16 mouse cellular contexts compared by ENCODE assay signal in genomic region chr17:23654410-23654809, GRCm38 (mm10). TPM values are rescaled to one million over a fixed set of nuclear protein-coding genes. Genes with fewer than 3 reads are reported as not detected.
"Had no signal": no experiment of that assay in that cellular context is flagged by ENCODE, and none has a peak within 500 bp of the region (broad histone marks: within the 10 kb centered on the region; RNA-seq: fewer than 3 reads in every experiment).

No protein-coding gene starts in this region.

- ATAC-seq: liver, embryonic 12.5 days; midbrain, embryonic 16.5 days had no signal

- DNase-seq: lung, adult 18-20 months; lung, embryonic 14.5 days; lung, postnatal 10 days; lung, postnatal 4 days; midbrain, embryonic 14.5 days; retina, postnatal 1 day; right cerebral cortex, adult 18-20 months; right cerebral cortex, postnatal 25 days; right cerebral cortex, postnatal 4 days; thymus, adult 2 months; thymus, postnatal 25 days; thymus, postnatal 4 days had no signal

RNA-seq across cellular contexts. Expression of gene Bicdl2, which starts 5.9 kb away (rescaled TPM):
- total RNA-seq: megakaryocyte-erythroid progenitor cell, adult 5-6 weeks; neutrophil, adult 5-6 weeks had no signal

RNA-seq across cellular contexts. Expression of gene Mmp25, which starts 9.3 kb away (rescaled TPM):
- total RNA-seq: megakaryocyte-erythroid progenitor cell, adult 5-6 weeks had no signal
